Mouse (Mus musculus) testis, postnatal 10 days (tissue): Measurements from ENCODE around the gene Ttll6.
"Not testable (repeated sequence)": the region's sequence is repeated elsewhere in the genome, so short reads cannot be mapped to it uniquely, and the experiment has no call there.

Source experiments
- DNase-seq: peaks from one replicate; pipeline ENCODE4 v3.0.0; 2021; ENCODE audit warnings: low spot score

The Ttll6 gene

GRCm38 (mm10) chr11:96133239-96133865, at the start of gene Ttll6:
Gene Ttll6, plus strand, starts transcription at chr11:96133786.
- peak; percentile 87 for DNase-seq

DNA sequence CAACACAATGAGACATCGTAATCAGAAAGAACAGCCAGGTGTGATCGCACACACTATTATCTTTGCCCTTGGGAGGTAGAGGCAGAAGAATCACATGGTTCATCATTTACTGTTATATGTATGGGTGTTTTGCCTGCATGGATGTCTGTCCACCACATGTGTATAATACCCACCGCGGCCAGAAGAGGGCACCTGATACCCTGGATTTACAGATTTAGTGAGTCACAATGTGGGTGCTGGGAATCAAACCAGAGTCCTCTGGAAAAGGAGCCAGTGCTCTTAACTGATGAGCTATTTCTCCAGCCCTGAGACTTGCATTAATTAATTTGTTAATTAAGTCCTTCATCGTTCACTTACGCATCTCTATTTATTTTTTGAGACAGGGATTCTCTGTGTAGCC, 45.6 kb upstream of the Ttll6 start:
- no peak for DNase-seq

GRCm38 (mm10) chr11:96091073-96091472, 42.5 kb upstream of the Ttll6 start:
- DNase-seq, result no peak

DNA sequence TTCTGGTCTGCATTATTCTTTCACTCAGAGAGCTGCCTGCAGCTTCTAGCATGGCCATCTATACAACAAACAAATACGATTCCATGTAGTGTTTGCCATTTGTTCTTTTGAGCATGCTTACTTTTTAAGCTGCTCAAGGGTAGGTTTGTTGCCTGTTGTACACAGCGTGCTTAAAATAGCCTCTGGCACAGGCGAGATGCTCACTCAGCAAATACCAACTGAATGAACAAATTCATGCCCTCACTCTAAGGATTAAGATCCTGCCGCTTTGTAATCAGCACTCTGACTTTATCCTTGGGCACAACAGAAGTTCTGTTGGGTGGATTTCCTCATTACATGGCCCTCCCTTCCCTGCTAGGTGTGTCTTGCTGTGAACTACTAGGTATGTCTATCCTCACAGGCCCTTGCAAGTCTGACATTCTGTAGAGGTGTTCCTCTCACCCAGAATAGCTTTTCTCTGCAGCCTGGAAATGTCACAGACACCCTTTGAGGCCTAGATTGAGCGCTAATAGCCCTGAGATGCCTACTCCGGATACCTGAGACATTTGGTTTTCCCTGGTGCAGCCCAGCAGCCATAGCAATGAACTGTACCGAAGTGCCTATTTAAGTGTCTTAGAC, 40.8 kb upstream of the Ttll6 start:
- no peak for DNase-seq

- peak; percentile 65 for DNase-seq
Observed at GRCm38 (mm10) chr11:96093361-96093760, 40.2 kb upstream of the Ttll6 start.

DNA sequence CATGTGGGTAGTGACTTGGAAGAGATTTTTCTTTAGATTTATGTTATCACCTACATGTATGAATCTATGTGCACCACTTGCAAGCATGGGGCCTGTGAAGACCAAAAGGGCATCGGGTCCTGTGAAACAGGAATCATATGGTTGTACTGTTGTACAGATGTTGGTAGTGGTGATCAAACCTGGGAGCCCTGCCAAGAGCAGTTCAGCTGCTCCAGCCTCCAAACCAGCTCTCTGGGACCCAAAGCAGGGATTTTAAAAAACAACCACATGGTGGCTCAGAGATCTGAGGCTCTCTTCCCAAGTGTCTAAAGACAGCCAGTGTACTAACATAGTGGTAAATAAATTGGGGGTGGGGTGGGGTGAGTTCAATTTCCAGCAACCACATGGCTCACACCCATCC, 25.2 kb upstream of the Ttll6 start:
- DNase-seq, result no peak

DNA sequence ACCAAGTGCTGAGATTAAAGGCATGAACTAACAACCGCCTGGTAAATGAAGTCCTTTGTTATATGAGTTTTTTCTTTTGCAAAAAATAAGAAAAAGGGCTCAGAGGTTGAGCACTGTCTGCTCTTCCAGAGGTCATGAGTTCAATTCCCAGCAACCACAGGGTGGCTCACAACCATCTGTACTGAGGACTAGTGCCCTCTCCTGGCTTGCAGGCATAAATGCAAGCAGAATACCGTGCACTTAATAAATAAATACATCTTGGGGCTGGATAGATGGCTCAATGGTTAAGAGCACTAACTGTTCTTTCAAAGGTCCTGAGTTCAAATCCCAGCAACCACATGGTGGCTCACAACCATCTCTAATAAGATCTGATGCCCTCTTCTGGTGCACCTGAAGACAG, 22.6 kb upstream of the Ttll6 start:
- not testable (repeated sequence) for DNase-seq

- no peak for DNase-seq
Observed at GRCm38 (mm10) chr11:96111751-96112150, 21.8 kb upstream of the Ttll6 start, which contains the start of gene Calcoco2. Gene Calcoco2, minus strand, starts transcription at chr11:96111964.

GRCm38 (mm10) chr11:96114077-96114476, 19.5 kb upstream of the Ttll6 start:
- DNase-seq, result no peak

GRCm38 (mm10) chr11:96115416-96115815, 18.2 kb upstream of the Ttll6 start:
- no peak for DNase-seq

DNA sequence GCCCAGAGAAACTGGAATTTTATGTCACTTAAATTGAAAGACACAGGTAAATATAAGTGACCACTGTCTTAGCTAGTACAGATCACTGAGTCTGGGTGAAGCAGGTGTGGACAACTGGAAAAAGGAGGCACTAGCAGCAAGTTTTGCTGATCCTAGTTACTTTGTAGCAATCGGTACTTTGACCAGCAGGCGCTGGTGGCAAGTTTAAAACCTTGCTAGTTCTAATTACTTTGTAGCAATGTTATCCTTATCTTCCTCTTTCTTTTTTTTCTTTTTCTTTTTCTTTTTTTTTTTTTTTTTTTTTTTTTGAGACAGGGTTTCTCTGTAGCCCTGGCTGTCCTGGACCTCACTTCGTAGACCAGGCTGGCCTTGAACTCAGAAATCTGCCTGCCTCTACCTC, 17.5 kb upstream of the Ttll6 start:
- no peak for DNase-seq

DNA sequence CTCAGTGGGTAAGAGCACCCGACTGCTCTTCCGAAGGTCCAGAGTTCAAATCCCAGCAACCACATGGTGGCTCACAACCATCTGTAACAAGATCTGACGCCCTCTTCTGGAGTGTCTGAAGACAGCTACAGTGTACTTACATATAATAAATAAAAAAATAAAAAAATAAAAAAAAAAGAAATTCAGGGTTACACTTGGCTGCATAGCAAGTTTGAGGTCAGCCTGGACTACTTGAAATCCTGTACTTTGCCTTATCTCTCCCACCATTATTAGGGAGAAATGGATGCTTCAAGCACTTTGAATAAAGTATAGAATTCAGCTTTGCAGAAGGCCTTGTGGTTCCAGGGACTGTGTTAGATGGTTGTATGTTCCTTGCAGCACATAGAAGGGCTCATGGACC, 16.7 kb upstream of the Ttll6 start:
- DNase-seq, result not testable (repeated sequence)

GRCm38 (mm10) chr11:96119401-96119800, 14.2 kb upstream of the Ttll6 start:
- DNase-seq, result no peak

- DNase-seq, result not testable (repeated sequence)
Observed at GRCm38 (mm10) chr11:96122806-96123205, 10.8 kb upstream of the Ttll6 start.

DNA sequence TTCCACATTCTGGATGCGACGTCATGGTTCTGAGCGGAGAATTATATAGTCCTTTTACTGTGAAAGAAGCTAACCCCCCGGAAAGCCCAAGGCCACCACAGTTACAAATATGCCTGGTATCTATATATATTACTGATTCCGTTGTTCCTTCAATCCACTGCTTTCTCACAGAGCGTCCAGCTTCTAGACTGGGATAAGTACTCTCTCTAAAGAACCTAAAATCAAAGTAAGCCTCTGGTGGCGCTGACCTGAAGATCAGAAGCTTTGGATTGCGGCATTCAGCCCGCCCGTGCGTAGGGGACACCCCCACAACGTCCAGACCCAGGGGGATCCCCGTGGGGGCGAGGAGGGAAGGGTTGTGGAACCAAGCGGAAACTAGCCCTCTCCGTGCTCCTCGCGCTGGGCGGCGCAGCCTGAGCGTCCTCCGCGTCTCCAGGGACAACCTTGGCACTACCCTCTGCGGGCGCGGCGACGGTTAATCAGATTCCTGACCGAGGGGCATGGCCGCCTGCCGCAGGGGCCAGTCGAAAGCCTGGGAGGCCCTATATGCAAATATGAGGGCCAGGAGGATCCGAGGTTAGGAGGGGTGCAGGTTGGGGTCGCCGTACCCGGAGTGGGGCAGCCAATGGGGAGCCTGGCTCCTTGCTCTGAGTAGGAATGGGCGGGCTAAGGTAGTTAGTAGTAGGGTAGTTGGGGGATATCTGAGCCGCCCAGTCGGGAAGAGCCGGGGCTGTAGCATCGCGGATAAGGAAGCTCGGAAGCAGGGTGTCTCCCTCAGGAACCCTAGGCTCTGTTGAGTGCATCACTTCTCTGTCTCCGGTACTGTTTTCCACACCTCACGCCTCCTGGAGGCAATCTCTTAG, 9.3 kb upstream of the Ttll6 start:
- peak; percentile 61 for DNase-seq

DNA sequence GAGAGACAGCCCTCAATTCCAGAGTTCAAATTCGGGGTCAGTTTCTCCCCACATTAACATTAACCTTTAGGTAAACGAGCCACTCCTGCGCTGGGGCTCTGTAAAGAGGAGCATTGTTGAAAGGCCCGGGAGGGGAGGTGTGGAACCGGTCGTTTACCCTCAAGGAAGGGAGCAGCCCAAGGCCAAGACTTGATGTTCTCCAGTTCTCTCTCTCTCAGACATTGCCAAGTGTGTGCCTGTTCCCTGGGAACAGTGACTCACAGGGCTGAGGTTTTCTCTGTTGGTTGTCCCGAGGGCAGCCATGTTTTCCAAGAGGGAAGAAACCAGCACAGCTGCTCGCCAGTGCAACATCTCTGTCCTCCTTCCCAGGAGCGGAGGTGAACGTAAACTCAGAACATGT, 3.0 kb upstream of the Ttll6 start:
- no peak for DNase-seq

DNA sequence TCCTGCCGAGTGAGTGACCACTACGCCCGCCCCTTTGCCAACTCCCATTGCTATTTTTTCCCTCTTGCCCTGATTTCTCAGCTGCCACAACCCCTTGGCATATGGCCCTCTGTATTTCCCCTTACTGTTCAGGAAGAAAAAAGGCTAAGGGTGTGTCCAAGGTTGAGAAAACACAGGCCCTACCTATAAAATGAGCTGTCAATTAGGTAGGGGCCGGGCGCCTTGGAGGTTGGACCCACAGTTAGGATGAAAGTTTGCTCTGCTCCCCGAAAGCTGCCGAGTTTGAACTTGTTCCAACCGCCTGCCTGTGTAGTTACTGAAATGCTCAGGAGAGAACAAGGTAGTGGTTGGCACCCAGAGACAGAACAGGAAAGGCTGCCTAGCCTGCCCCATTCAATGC, 2.3 kb downstream of the Ttll6 start:
- no peak for DNase-seq

GRCm38 (mm10) chr11:96140726-96141175, 7.2 kb downstream of the Ttll6 start:
- no peak for DNase-seq

- DNase-seq, result no peak
Observed at GRCm38 (mm10) chr11:96143766-96144165, 10.2 kb downstream of the Ttll6 start.

DNA sequence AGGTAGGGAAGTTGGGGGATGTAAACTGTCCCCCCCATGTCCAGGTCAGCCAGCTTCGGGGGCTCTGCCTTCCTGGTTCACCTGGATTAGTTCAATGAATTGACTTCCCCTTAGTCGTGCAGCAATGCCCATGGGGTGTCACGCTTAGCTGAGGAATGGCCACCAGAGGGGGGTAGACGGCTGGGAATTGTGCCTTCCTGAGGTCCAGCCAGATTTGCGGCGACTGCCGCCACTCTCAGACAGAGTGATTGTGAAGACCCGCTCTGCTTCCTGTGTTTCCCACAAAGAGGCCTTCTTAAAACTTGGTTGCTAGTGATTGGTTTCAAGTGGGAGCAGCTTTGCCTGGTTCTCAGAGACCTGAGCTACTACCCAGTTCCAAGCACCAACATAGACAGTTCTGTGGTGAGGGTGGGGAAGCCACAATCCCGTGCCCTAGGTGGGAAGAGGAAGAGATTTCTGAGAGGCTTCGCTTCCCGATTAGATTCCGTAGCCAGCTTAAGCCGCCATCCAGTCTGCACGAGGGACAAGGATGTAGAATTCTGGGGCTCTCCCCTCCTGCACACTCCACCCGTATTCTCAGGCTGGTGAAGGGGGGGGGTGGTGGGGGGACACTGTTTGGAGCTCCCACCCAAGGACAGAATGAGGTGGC, 12.2 kb downstream of the Ttll6 start:
- DNase-seq, result peak; percentile 85

DNA sequence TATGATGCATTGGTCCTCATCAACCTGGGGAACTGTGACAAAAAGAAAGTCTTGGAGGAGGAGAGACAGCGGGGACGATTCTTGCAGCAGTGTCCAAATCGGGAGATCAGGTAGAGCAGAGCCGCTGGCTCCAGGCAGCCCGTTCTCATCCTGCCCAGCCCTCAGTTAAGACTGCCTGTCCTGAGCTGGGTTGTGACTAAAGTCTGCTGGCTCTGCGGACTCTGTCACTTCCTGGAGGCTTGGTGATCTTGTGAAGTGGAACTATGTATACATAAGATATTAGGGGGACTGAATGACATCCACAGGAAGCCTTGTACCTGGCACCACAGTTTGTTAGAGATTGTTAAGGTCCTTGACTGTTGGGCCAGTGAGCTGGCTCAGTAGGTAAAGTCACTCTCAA, 13.9 kb downstream of the Ttll6 start:
- no peak for DNase-seq

DNA sequence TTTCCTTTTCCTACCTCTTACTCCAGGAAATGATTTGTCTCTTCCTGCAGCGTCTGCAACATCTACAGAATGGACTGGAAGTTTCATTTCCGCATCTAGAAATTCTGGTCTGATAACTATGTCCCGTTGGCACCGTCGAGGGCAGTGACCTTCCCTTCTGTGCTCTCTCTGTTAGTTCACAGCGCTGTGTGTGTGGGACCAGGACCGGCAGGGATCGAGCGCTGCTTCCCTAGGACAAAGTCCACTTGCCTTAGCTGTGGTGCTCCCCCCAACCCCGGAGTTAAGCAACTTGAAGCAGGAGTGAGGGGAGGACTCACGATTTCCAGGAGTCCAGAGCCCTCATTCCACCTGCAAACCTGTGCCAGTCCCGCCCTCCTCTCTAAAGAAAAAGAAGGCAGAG, 31.2 kb downstream of the Ttll6 start:
- DNase-seq, result no peak
